Mouse (Mus musculus): ENCODE measurements around the gene Frat2. TPM values are rescaled to one million over a fixed set of nuclear protein-coding genes. Genes with fewer than 3 reads are reported as not detected.
"Not testable (repeated sequence)": the region's sequence is repeated elsewhere in the genome, so short reads cannot be mapped to it uniquely, and the experiment has no call there.

Gene Frat2
- 12.0 and 14.0 TPM in 2 replicates for polyA plus RNA-seq (2016; fragmentation: Nextera tagmentation; extraction: Ambion mirVana)

DNA sequence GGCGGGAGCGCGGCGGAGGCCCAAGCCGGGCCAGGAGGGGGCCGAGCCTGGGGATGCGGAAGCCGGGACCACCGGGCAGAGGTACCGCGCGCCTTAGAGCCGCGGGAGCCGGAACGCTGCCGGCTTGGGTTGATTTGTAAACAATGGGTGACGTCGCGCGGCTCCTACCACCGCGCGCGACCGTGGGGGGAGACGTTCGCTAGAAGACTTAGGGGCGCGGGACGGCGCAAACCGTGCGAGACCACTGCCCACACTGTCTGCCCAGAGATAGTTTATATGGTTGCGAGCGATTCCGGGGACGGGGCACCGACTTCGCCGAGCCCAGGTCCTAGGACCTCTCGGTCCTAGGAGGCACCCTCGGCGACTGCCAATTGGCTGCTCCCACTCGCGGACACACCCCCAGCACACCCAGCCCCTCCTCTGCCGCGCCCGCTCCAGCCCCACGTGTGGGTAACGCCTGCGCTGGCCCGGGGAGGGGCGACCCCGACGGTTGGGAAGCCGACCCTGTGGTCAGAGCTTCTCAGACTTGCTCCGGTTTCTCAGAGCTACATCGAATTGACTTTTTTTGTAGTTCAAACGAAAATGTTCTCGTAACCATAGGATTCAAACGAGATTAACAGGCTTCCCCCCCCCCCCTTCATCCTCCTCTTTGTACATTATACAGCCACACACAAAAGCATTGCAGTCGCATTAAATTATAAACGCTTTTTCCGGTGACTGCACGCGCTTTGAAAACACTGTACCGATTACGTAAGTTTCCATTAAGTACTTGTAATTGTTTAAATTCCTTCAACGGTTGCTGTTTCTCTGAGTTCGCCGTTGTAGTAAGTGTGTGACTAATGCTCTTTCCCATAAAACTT, at the start of gene Frat2:
Gene Frat2 (minus strand): TSS at position 141 of the 860 bp plus-strand sequence.
- H3K9ac ChIP-seq, result peak within 1 kb of the TSS; percentile 90
- H3K27ac ChIP-seq, result peak within 1 kb of the TSS; percentile 88
- H3K27me3 ChIP-seq (replicated peaks), result no peaks in the 10 kb centered on the region
- WGBS (ENCODE audit: insufficient replicate concordance), result under 1% methylated on average over 72 of the region's 72 CpGs
- no peaks in the 10 kb centered on the region for H3K36me3 ChIP-seq
- H3K4me1 ChIP-seq, result peaks cover 53% of the 10 kb centered on the region
- H3K4me3 ChIP-seq, result peak within 1 kb of the TSS; percentile 94
- peak within 1 kb of the TSS; percentile 100 for H3K4me2 ChIP-seq
- ATAC-seq, result peak; percentile 90
- no peaks in the 10 kb centered on the region for H3K9me3 ChIP-seq (replicated peaks)

DNA sequence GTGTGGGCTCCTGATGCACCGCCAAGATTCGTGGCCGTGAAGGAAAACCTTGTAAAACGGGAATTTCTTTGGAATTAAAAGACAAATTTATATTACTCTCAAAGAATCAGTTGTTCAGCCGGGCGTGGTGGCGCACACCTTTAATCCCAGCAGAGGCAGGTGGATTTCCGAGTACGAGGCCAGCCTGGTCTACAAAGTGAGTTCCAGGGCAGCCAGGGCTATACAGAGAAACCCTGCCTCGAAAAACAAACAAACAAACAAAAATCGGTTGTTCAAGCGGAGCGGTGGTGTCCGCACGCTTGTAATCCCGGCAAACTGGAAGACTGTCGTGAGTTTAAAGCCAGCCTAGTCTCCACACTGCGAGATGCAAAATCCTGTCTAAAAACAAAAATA, 48.4 kb upstream of the Frat2 start:
- peaks cover 45% of the 10 kb centered on the region for H3K4me1 ChIP-seq
- no peaks in the 10 kb centered on the region for H3K27me3 ChIP-seq (replicated peaks)
- WGBS (ENCODE audit: insufficient replicate concordance), result 22% methylated on average over 18 of the region's 18 CpGs
- peak overlapping the region; percentile 78 for H3K4me3 ChIP-seq
- H3K9me3 ChIP-seq (replicated peaks), result no peaks in the 10 kb centered on the region
- no peak for ATAC-seq
- H3K9ac ChIP-seq, result peak overlapping the region; percentile 70
- H3K36me3 ChIP-seq, result peaks cover 20% of the 10 kb centered on the region
- H3K27ac ChIP-seq, result 0 out of 2 replicates have a peak overlapping the region, but pooled peaks have one; percentile 18
- H3K4me2 ChIP-seq, result peak overlapping the region; percentile 87

DNA sequence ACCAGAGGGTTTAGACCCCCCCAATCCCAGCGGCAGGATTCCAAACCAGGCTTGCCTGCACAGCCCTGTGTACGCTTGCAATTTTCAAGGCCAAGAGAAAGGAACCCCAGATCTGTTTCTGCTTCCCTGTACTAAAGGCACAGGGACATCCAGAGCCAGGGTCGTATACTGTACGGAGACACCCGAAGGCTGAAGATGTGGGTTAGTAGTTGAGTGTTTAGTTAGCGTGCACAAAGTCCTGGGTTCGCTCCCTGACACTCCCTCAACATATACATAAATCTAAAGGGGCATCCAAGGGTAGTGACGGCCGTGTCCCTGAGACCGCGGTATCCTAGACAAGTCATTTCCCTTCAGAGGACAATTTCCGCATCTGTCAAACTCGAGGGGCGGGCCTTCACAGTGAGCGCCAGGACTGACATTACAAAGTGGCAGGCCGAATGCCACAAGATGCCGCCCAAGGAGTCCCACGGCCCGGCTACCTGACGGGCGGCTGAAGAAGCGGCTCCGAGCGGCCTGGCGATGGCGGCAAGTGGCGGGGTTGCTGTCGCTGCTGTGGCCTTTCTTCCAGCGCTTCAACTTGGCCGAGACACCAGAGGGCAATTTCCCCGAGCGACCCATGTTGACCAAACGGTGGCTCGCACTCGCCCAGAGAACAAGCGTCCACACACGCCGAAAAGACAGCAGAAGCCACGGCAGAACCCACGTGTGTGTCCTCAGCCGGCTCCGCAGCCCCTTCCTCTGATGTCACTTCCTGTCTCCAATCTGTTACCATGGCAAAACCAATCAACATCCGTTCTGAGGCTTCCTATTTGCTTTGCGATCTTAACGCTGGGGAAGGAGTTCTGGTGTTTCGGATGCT, 47.8 kb upstream of the Frat2 start, which contains the start of gene Rrp12:
Gene Rrp12 (minus strand): TSS at position 714 of the 859 bp plus-strand sequence.
- ATAC-seq, result peak; percentile 86
- H3K9me3 ChIP-seq (replicated peaks), result no peaks in the 10 kb centered on the region
- peaks cover 26% of the 10 kb centered on the region for H3K36me3 ChIP-seq
- H3K4me1 ChIP-seq, result peaks cover 39% of the 10 kb centered on the region
- peak within 1 kb of the TSS; percentile 78 for H3K4me3 ChIP-seq
- peak within 1 kb of the TSS; percentile 70 for H3K9ac ChIP-seq
- peak within 1 kb of the TSS; percentile 87 for H3K4me2 ChIP-seq
- H3K27ac ChIP-seq, result peak within 1 kb of the TSS; percentile 58
- no peaks in the 10 kb centered on the region for H3K27me3 ChIP-seq (replicated peaks)
- under 1% methylated on average over 46 of the region's 46 CpGs for WGBS (ENCODE audit: insufficient replicate concordance)

DNA sequence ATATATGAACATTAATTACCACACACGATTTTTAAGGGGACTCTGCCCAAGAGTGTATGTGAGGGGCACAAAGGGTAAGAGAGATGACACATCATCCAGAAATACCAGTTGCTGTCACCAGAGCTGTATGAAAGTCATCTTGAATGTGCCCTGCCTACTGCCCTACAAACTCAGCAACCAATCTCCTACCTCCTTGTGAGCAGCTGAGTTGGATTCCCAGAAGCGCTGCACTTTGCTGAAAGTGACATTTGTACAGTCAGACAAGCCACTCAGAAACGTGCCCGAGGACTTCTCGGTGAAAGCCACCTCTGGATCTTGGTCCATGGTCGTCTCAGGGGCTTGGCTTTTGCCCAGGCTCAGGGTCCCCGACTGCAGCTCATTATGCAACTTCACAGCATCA, 47.0 kb upstream of the Frat2 start:
- H3K4me1 ChIP-seq, result peaks cover 33% of the 10 kb centered on the region
- H3K9ac ChIP-seq, result peak overlapping the region; percentile 70
- peaks cover 34% of the 10 kb centered on the region for H3K36me3 ChIP-seq
- no peaks in the 10 kb centered on the region for H3K27me3 ChIP-seq (replicated peaks)
- H3K4me3 ChIP-seq, result peak overlapping the region; percentile 78
- H3K9me3 ChIP-seq (replicated peaks), result no peaks in the 10 kb centered on the region
- H3K27ac ChIP-seq, result peak overlapping the region; percentile 58
- ATAC-seq, result no peak
- 25% methylated on average over 7 of the region's 7 CpGs for WGBS (ENCODE audit: insufficient replicate concordance)
- H3K4me2 ChIP-seq, result peak overlapping the region; percentile 87

DNA sequence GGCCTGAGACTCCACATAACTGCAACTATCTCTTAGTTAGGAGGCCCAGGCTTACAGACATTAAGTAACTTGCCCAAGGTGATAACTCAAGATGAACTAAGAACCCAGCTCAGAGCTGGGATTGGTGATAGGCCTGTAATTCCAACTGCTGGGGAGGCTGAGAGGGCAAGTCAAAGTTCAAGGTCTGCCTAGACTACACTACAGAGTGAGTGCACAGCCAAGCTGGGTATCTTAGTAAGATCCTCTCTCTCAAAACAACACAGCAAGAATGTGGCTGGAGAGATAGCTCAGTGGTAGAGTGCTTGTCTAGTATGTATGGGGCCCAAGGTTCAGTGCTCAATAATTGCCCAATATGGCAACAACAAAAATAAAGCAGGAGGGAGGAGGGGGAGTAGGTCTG, 40.3 kb upstream of the Frat2 start:
- no peak overlapping the region for H3K4me2 ChIP-seq
- H3K4me1 ChIP-seq, result peaks cover 10% of the 10 kb centered on the region
- no peak overlapping the region for H3K9ac ChIP-seq
- H3K9me3 ChIP-seq (replicated peaks), result no peaks in the 10 kb centered on the region
- no peaks in the 10 kb centered on the region for H3K27me3 ChIP-seq (replicated peaks)
- H3K36me3 ChIP-seq, result peaks cover 95% of the 10 kb centered on the region
- no peak overlapping the region for H3K27ac ChIP-seq
- no peak overlapping the region for H3K4me3 ChIP-seq
- no peak for ATAC-seq

DNA sequence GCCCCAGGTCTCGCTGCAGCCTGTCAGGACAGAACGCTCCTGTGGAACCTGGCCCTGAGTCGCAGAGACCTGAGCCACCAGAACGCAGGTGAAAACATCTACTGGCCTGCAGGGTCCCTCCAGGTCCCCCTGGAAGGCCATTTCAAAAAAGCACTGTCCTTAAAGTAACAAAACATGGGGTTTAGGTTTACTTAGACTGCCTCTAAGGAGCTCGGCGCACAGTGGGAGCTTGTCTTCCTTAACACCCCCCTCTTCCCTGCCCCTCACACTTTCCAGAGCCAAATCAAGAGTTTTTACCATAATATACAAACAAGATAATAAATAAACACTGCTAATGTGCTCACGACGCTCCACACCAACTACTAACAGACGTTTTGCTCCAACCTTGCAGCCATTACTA, 36.0 kb upstream of the Frat2 start:
- H3K9ac ChIP-seq, result no peak overlapping the region
- H3K27ac ChIP-seq, result no peak overlapping the region
- H3K27me3 ChIP-seq (replicated peaks), result no peaks in the 10 kb centered on the region
- WGBS (ENCODE audit: insufficient replicate concordance), result 82% methylated on average over 9 of the region's 9 CpGs
- 0 out of 2 replicates have a peak, but pooled peaks cover 3% of the 10 kb centered on the region for H3K4me1 ChIP-seq
- H3K9me3 ChIP-seq (replicated peaks), result no peaks in the 10 kb centered on the region
- no peak for ATAC-seq
- H3K4me3 ChIP-seq, result no peak overlapping the region
- H3K36me3 ChIP-seq, result peaks cover 98% of the 10 kb centered on the region
- H3K4me2 ChIP-seq, result no peak overlapping the region

DNA sequence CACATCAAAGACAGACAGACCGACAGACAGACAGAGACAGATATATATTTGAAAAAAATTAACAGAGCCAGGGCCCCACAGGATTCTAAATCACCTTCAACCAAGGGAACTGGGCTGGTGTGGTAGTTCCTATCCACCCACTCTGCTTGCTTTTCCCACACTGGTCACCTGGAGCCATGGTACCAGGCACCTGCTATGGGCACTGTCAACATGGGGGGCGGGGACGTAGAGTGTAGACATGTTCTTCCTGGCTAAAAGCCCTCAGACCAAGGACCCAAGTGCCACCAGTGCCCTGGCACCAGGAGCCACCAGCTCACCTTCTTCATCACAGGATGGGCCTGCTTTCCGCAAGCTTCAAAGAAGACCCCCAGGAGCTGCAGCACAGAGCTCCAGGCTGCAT, 33.9 kb upstream of the Frat2 start:
- 82% methylated on average over 4 of the region's 4 CpGs for WGBS (ENCODE audit: insufficient replicate concordance)
- H3K36me3 ChIP-seq, result peaks cover 95% of the 10 kb centered on the region
- no peak overlapping the region for H3K4me2 ChIP-seq
- no peak overlapping the region for H3K9ac ChIP-seq
- no peaks in the 10 kb centered on the region for H3K9me3 ChIP-seq (replicated peaks)
- H3K27me3 ChIP-seq (replicated peaks), result no peaks in the 10 kb centered on the region
- no peak overlapping the region for H3K4me3 ChIP-seq
- no peak for ATAC-seq
- 0 out of 2 replicates have a peak, but pooled peaks cover 3% of the 10 kb centered on the region for H3K4me1 ChIP-seq
- H3K27ac ChIP-seq, result no peak overlapping the region

DNA sequence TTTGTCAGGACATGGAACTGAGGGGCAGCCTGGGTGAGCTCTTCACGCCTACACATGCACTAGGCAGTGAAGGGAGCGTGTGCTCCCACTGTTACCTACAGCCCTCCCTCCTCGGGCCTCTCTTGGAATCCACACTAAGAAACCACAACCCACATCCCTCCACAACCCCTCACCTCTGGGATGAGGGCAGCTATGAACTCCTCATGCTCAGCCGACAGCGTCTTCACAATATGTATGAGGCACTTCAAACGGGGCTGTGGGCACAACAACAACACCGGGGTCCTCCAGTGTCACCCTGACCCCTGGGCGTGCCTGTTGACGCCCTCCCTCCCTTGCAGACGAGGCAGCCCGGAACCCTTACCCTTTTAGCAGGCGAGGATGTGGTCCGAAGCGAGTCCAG, 26.4 kb upstream of the Frat2 start:
- H3K4me2 ChIP-seq, result no peak overlapping the region
- no peak overlapping the region for H3K27ac ChIP-seq
- H3K4me3 ChIP-seq, result no peak overlapping the region
- ATAC-seq, result no peak
- H3K4me1 ChIP-seq, result 0 out of 2 replicates have a peak, but pooled peaks cover 6% of the 10 kb centered on the region
- peaks cover 97% of the 10 kb centered on the region for H3K36me3 ChIP-seq
- no peak overlapping the region for H3K9ac ChIP-seq
- H3K27me3 ChIP-seq (replicated peaks), result no peaks in the 10 kb centered on the region
- WGBS (ENCODE audit: insufficient replicate concordance), result 88% methylated on average over 14 of the region's 14 CpGs
- no peaks in the 10 kb centered on the region for H3K9me3 ChIP-seq (replicated peaks)

DNA sequence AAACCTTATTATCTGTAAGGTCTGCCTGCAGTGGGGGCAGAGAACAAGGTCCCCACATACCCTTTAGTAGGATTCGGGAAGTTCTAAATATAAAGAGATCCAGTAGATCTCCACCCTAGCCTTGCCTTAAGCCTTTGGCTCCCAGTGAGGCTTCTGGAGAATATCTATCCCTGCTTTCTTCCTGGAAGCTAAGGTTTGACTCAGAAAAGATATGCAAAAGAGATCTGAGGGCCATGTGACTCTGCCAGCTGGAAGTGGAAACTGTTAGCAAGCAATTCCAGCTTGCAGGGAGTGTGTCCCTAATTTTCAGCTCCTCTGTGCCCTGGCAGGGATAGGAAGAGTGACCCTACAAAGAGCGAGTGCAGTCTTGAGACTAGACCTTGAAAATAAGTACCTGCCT, 24.4 kb upstream of the Frat2 start:
- Histone ChIP-seq H3K9ac (no peak overlapping the region), H3K27ac (no peak overlapping the region), H3K4me3 (no peak overlapping the region), H3K4me1 (0 out of 2 replicates have a peak, but pooled peaks cover 6% of the 10 kb centered on the region), H3K36me3 (peaks cover 100% of the 10 kb centered on the region), H3K27me3 (replicated peaks) (no peaks in the 10 kb centered on the region), H3K4me2 (no peak overlapping the region), H3K9me3 (replicated peaks) (no peaks in the 10 kb centered on the region)
- no peak for ATAC-seq
- 80% methylated on average over 2 of the region's 2 CpGs for WGBS (ENCODE audit: insufficient replicate concordance)

DNA sequence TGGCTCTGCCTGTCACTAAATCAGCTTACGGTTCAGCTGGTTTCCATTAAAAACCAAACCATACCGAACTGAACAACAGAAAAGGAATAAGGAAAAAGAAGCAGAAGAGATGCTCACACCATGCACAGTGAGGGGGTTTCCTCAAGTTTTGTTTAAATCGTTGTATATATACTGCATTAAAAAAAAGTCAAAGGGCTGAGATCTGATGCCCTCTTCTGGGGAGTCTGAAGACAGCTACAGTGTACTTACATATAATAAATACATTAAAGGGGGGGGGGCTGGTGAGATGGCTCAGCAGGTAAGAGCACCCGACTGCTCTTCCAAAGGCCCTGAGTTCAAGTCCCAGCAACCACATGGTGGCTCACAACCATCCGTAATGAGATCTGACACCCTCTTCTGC, 22.0 kb upstream of the Frat2 start:
- not testable (repeated sequence) for H3K4me2 ChIP-seq; H3K4me3 ChIP-seq; H3K9ac ChIP-seq; H3K4me1 ChIP-seq; H3K27me3 ChIP-seq (replicated peaks); ATAC-seq; H3K9me3 ChIP-seq (replicated peaks); H3K27ac ChIP-seq
- H3K36me3 ChIP-seq, result peaks cover 100% of the 10 kb centered on the region
- WGBS (ENCODE audit: insufficient replicate concordance), result 77% methylated on average over 5 of the region's 5 CpGs

DNA sequence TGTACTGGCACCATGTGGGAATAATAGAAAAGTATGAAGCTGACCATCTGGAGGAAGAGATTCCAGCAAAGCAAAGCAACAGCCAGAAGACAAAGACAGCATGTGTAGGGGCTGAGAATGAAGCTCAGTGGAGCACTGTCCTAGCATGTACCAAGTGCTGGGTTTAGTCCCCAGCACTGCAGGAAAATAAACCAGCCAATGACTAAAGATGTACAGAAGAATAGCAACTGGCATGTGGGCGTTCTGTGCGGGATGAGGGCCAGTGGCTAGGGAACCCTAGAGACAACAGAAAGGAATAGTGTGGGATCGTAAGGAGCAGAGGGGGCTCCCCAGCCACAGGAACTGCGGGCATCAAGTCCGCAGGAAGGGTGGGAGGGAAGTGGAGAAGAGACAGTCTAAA, 21.4 kb upstream of the Frat2 start:
- WGBS (ENCODE audit: insufficient replicate concordance), result 83% methylated on average over 5 of the region's 5 CpGs
- no peak for ATAC-seq

DNA sequence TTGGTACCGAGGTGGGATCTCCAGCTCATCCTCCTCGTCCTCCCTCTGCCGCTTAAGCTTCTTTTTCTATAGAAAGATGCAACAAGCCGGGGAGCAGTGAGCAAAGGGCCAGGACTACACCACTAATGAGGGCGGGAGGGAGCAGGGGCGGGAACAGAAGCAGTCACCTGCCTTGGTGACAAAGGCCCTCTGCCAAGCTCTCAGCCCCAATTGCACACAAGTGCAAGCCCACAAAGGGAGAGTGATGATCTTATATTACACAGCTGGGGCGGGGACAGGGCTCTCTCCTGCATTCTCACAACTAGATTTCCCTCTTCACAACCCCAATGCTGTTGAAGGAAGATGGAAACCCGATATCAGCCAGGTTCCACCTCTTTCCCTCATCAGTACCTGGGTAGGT, 18.8 kb upstream of the Frat2 start:
- Histone ChIP-seq H3K27me3 (replicated peaks) (no peaks in the 10 kb centered on the region), H3K9me3 (replicated peaks) (no peaks in the 10 kb centered on the region), H3K4me2 (no peak overlapping the region), H3K9ac (no peak overlapping the region), H3K36me3 (peaks cover 100% of the 10 kb centered on the region), H3K4me1 (no peaks in the 10 kb centered on the region), H3K4me3 (no peak overlapping the region), H3K27ac (no peak overlapping the region)
- WGBS (ENCODE audit: insufficient replicate concordance), result 83% methylated on average over 8 of the region's 8 CpGs
- ATAC-seq, result no peak

More for the DNA sequence above, 21.4 kb upstream of the Frat2 start:
- H3K9ac ChIP-seq, result no peak overlapping the region
- peaks cover 100% of the 10 kb centered on the region for H3K36me3 ChIP-seq
- no peak overlapping the region for H3K27ac ChIP-seq
- no peak overlapping the region for H3K4me3 ChIP-seq
- H3K27me3 ChIP-seq (replicated peaks), result no peaks in the 10 kb centered on the region
- H3K9me3 ChIP-seq (replicated peaks), result no peaks in the 10 kb centered on the region
- 0 out of 2 replicates have a peak, but pooled peaks cover 6% of the 10 kb centered on the region for H3K4me1 ChIP-seq
- no peak overlapping the region for H3K4me2 ChIP-seq

All from liver, embryonic 12.5 days (tissue).